Mouse (Mus musculus): ENCODE measurements around the gene Olfr312. TPM values are rescaled to one million over a fixed set of nuclear protein-coding genes. Genes with fewer than 3 reads are reported as not detected.

Gene Olfr312
- not detected for polyA plus RNA-seq (2017; shearing (Covaris generic))

GRCm38 (mm10) chr11:58828937-58829336, at the start of gene Olfr312:
Olfr312 (plus strand) TSS chr11:58829237.

GRCm38 (mm10) chr11:58782480-58783089, 46.5 kb upstream of the Olfr312 start, which contains the start of gene Olfr314:
Olfr314 (plus strand) TSS chr11:58782952.

GRCm38 (mm10) chr11:58801558-58802228, 27.3 kb upstream of the Olfr312 start, which contains the start of gene Fam183b:
Fam183b (minus strand) TSS chr11:58801960.

GRCm38 (mm10) chr11:58814700-58815099, 14.3 kb upstream of the Olfr312 start, which contains the start of gene Olfr313:
Olfr313 (plus strand) TSS chr11:58815000.

GRCm38 (mm10) chr11:58838951-58839350, 9.9 kb downstream of the Olfr312 start, which contains the start of gene Olfr311:
Olfr311 (plus strand) TSS chr11:58839251.

GRCm38 (mm10) chr11:58846919-58847461, 18.0 kb downstream of the Olfr312 start, which contains the start of gene Gm12258:
Gm12258 (plus strand) TSS chr11:58847158.

GRCm38 (mm10) chr11:58867039-58867953, 38.3 kb downstream of the Olfr312 start, which contains the start of gene 2810021J22Rik:
2810021J22Rik (plus strand) TSS chr11:58867216.

Other genes starting within 250 kb of the Olfr312 start
- gene Olfr324, start 234.1 kb upstream of the Olfr312 start, polyA plus RNA-seq (2017; shearing (Covaris generic)) = not detected
- gene 2210407C18Rik, start 213.2 kb upstream of the Olfr312 start, polyA plus RNA-seq (2017; shearing (Covaris generic)) = not detected
- gene Olfr323, start 198.7 kb upstream of the Olfr312 start, polyA plus RNA-seq (2017; shearing (Covaris generic)) = not detected
- not detected for gene Trim58, start 188.8 kb upstream of the Olfr312 start, polyA plus RNA-seq (2017; shearing (Covaris generic))
- not detected for gene Olfr322, start 170.5 kb upstream of the Olfr312 start, polyA plus RNA-seq (2017; shearing (Covaris generic))
- not detected for gene Olfr320, start 148.1 kb upstream of the Olfr312 start, polyA plus RNA-seq (2017; shearing (Covaris generic))
- not detected for gene Olfr319, start 130.1 kb upstream of the Olfr312 start, polyA plus RNA-seq (2017; shearing (Covaris generic))
- gene Olfr318, start 105.2 kb upstream of the Olfr312 start, polyA plus RNA-seq (2017; shearing (Covaris generic)) = 0.09 TPM
- gene Olfr317, start 90.0 kb upstream of the Olfr312 start, polyA plus RNA-seq (2017; shearing (Covaris generic)) = not detected
- not detected for gene Olfr316, start 76.5 kb upstream of the Olfr312 start, polyA plus RNA-seq (2017; shearing (Covaris generic))
- not detected for gene Olfr315, start 56.0 kb upstream of the Olfr312 start, polyA plus RNA-seq (2017; shearing (Covaris generic))
- 0.10 TPM for gene Olfr314, start 46.3 kb upstream of the Olfr312 start, polyA plus RNA-seq (2017; shearing (Covaris generic))
- gene Fam183b, start 27.3 kb upstream of the Olfr312 start, polyA plus RNA-seq (2017; shearing (Covaris generic)) = not detected
- gene Olfr313, start 14.2 kb upstream of the Olfr312 start, polyA plus RNA-seq (2017; shearing (Covaris generic)) = not detected
- gene Olfr311, start 10.0 kb downstream of the Olfr312 start, polyA plus RNA-seq (2017; shearing (Covaris generic)) = not detected
- gene Gm12258, start 17.9 kb downstream of the Olfr312 start, polyA plus RNA-seq (2017; shearing (Covaris generic)) = 10.2 TPM
- 14.1 TPM for gene 2810021J22Rik, start 38.0 kb downstream of the Olfr312 start, polyA plus RNA-seq (2017; shearing (Covaris generic))
- gene Zfp39, start 75.0 kb downstream of the Olfr312 start, polyA plus RNA-seq (2017; shearing (Covaris generic)) = 12.8 TPM
- not detected for gene Btnl10, start 88.7 kb downstream of the Olfr312 start, polyA plus RNA-seq (2017; shearing (Covaris generic))
- 12.4 TPM for gene Rnf187, start 109.7 kb downstream of the Olfr312 start, polyA plus RNA-seq (2017; shearing (Covaris generic))
- 25.7 TPM for gene Hist3h2ba, start 119.7 kb downstream of the Olfr312 start, polyA plus RNA-seq (2017; shearing (Covaris generic))
- 18.3 TPM for gene Hist3h2a, start 125.4 kb downstream of the Olfr312 start, polyA plus RNA-seq (2017; shearing (Covaris generic))
- gene Trim17, start 125.4 kb downstream of the Olfr312 start, polyA plus RNA-seq (2017; shearing (Covaris generic)) = 0.45 TPM
- 25.0 TPM for gene Trim11, start 148.9 kb downstream of the Olfr312 start, polyA plus RNA-seq (2017; shearing (Covaris generic))

All from CD4-positive, CD25-positive, alpha-beta regulatory T cell, adult 9 weeks (primary cell).